Mouse (Mus musculus) kidney, postnatal 10 days (tissue): ENCODE data around the gene Arhgef10l.

Experiments used
- DNase-seq: peaks from one replicate; pipeline ENCODE4 v3.0.0; 2021; ENCODE audit warnings: mixed read lengths

Gene Arhgef10l

DNA sequence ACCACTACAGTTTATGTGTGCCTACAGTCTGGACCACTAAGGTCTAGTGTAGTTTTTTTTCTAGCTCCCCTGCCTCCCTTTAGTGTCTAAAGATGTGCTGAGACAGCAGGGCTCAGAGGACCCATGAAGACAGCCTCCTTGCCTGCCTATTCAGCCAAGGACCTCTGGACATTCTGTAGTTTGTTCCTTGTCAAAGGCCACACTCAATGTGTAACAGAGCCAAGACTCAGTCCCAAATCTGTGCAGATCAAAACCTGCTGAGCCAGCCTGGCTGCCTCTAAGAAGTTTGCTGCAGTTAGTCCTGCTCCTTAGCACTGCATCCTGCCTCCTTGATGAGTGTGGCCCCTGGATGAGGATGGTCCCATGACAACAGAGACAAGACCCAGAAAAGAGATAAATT is 156.0 kb downstream of the Arhgef10l start:
- DNase-seq = no peak

DNA sequence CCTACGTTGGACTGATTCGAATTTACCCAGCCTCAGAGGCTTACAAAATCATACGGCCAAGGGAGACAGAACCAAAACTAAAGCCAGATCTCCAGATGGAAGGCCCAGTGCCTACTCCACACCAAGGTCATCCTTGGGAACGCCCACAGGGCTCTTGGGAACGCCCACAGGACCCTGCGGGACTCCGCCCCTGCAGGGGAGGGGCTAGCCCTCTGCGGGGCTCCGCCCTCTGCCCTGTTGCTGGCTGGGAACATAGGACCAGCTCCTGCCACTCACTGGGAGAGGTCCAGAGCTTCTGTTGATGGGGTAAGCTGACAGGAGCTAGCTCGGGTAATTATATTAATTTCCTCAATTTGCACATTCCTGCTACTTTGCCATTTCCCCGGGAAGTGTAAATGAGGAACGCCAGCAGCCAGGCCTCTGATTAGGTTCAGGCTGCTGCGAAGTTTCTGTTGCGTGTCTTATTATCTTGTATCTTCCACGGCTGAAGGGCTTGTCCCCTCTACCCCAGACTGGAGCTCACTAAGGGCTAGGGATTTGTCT is 158.6 kb downstream of the Arhgef10l start:
- peak; percentile 36 for DNase-seq

DNA sequence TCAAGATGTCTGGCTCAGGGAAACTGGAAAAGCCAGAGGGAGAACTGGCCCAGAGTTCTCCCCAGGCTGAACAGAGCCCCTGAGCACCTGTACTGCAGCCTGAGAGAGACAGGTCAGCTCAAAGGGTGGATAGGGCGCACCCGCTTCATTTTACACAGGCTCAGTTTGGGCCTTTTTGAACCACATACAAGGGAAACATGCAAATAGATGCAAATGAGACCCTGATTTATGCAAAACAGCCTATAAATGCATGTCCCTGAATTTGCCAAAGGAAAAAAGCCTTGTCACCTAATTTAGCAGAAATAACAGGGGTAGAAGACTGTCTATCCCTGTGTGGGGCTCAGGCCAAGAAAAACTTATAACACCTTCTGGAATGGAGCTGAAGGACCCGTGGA is 160.2 kb downstream of the Arhgef10l start:
- DNase-seq = no peak

DNA sequence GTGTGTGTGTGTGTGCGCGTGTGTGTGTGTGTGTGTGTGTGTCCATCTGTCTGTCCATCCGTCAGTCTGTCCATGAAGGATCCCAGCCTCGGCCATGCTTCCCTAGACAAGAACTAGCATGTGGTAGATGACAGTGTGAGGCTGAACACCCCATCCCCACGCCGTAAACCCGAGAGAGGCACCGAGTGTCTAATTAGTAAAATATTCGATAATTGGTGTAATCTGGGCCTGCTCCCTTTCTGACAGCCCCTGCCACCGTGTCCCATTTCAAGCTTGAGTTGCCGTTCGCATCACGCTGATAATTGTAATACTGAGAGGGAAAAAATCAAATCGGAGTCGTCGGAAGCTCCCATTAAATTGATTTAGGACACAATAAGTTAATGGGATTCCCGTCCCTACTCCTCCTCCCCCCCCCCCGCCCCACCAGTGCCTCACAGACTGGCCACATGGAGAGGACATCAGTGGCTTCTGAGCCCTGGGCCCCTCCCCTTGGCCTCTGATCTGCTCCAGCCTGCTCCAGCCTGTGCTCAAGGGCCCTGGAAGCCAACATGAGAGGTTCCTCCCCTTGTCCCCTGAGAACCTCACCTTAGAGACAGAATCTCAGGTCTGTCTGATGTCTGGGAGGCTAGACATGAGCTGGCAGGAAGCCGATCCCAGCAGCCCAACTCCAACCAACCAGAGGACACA is 160.7 kb downstream of the Arhgef10l start:
- DNase-seq = peak; percentile 35

DNA sequence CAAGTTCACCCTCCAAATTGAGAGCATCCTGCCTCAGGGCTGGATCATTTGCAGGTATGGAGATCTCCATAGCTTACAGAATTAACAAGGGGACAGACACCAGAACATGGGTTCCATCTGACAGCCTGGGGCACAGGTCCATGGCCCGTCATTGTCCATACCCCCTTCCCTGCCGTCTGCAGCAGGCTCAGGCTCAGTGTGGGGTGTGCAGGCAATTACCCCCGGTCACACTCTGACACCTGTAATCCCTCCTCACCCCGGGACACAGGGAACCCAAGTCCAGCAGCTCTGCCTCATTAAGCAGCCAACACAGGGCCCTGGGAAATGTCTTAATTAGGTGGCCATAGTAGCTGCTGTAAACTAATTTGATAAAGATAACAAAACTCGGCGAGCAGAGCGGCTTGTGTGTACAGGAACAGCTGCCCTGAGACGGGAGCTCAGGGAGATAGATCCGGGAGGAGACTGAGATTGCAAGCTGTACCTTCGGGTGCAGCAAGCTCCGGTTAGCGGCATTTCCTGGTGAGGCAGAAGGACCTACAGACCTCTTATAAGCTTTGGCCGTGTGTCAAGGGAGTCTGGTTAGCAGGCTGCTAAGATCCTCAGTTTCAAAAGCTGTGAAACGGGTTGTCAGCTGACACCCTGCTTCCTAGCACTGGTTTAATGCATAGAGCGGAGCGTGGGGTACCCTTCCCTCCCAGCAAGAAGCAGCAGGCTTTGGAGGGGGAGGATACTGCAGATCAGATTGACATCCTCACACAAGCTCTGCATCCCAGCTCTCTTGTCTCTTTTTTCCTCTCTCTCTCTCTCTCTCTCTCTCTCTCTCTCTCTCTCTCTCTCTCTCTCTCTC is 161.5 kb downstream of the Arhgef10l start:
- no peak for DNase-seq

DNA sequence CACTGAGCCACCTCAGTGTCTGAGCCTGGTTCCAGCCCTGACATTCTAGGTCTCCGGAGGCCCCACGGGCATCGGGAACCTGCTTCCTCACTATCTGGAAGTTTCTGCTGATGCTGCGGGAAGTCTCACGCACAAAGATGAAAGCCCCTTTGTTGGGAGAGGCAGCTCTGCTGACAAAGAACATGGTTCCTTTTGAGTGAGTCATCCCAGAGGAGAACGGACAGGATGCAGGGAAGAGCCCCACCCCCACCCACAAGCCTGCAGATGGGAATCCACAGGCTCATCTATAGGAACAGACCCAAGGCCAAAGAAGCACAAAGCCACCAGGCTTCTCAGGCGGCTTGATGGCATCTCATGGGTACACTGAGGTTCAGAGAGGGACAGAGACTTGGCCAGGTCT is 165.0 kb downstream of the Arhgef10l start:
- DNase-seq = no peak

DNA sequence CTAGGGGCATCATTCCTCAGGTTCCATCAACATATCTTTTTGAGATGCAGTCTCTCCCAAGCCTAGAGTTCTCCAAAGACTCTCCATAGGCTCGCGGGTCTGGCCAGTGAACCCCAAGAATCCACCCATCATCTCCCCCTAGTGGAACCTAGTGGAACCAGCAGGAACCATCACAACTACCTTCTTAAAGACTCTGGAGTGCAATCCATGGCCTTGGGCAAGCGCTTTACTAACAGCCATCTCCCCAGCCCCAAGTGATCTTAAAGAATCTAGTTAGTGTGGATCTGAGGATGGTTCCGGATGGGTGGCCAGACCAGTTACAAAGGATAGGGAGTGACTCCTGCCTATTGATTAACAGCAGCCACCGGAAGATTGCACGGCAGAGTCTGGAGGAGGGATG is 166.2 kb downstream of the Arhgef10l start:
- DNase-seq = no peak

DNA sequence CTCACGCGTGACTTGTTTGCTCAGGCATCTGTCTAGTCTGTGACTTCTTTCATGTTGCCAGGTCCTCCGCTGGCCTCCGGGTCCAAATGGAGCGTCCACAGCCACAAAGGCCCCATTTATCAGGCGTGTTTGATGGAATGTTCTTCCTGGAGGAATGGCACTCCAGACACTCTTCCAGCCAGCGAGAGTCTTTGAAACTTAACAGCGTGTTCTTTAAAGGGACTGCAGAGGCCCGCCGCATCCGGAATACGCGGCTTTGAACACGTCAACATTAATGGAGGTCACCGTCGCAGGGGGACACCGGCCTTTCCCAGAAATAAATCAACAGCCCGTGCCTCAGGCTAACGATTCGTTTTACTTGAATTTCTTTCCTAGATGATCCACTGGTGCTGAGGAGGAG is 168.6 kb downstream of the Arhgef10l start:
- peak; percentile 48 for DNase-seq

DNA sequence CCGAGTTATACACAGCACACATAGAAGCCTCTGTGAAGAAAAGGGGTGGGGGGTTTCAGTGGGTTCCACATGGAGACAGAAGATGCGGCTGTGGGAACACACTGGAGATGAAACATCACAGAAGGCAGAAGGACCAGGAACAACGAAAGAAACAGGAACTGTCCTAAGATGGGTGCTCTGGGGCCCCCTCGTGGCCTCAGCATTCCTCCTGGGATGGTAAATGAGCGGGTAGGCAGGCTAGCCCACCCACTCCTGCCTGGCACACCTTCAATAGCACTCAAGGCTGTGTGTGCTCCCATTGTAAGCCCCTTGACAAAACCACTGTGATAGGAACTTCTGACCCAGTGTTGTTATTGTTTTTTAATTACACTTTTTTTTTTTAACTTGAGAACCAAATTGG is 174.3 kb downstream of the Arhgef10l start:
- no peak for DNase-seq

DNA sequence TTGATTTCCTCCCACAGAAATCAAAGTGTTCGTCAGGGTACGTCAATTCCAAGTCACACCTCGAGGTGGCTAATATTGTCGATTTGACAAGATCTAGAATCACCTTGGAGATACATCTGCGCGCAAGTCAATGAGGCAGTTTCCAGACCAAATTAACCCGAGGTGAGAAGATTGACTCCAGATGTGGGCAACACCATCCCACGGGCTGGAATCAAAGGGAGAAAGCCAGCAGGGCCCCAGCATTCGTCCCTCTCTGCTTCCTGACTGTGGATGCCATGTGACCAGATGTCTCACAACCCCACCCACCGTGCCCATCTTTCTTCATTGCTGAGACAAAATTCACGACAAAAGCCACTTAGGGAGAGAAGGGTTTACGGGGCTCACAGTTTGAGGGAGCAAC is 180.4 kb downstream of the Arhgef10l start:
- no peak for DNase-seq

DNA sequence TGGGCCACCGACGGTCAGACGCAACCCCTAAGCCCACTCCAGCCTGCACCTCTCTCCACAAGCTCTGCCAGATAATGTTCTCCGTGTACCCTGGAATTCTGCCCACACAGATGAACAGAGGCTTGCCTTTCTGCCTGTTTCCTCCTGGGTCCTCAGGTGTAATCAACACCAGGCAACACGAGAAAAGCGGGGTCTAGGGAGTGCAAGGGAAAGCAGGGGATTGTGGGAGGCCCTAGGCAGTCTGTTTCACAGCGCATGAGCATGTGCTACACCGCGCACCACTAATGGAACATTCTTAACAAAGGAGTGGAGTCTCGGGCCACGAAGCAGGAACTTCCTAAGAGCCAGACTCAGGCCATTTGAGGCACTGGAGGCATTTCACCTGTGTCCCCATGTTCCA is 182.7 kb downstream of the Arhgef10l start:
- no peak for DNase-seq

DNA sequence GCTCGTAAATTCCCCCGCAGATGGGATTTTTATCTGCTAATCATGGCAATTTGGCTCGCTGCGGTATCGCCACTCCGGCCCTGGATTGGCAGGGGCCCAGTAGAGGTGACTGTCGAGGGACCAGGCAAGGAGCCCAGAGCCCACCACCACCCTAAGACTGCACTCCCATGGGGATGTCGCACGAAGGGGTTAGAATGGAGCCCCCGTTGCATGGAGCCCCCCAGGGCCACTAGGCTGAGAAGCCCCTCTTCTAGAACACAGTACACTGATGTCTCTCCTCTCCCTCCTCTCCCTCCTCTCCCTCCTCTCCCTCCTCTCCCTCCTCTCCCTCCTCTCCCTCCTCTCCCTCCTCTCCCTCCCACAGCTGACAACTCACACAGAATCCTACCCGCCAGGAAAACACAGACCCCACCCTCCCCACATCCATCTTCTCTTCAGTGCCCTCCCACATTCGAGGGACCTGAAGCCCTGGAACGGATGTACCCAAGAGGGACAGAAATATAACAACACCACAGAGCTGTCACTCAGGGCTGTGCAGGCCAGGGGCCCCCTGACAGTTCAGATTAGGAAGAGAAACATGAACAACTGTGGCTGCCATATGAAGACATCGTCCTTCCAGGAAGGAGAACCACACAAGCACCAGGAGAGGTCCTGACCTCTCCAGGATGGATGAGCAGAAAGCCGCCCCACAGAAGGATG is 185.3 kb downstream of the Arhgef10l start:
- DNase-seq = no peak

DNA sequence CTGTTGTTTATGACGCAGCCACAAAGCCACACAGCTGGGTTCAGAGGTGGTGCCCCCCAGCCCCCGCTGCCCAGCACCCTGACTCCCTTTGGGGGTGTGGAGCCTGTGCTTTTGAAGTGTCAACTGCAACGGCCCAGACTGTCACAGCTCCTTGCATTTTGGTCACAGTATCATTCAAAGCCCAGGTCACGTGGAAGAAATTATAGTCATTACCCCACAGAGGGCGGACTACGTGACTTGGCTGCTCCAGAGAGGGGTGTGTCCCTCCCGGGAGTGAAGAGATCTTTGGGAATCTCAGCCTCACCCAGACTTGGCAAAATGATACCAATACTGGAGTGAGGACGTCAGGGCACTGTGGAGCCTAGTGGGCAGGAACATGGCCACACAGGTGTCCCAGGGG is 190.6 kb downstream of the Arhgef10l start:
- no peak for DNase-seq

DNA sequence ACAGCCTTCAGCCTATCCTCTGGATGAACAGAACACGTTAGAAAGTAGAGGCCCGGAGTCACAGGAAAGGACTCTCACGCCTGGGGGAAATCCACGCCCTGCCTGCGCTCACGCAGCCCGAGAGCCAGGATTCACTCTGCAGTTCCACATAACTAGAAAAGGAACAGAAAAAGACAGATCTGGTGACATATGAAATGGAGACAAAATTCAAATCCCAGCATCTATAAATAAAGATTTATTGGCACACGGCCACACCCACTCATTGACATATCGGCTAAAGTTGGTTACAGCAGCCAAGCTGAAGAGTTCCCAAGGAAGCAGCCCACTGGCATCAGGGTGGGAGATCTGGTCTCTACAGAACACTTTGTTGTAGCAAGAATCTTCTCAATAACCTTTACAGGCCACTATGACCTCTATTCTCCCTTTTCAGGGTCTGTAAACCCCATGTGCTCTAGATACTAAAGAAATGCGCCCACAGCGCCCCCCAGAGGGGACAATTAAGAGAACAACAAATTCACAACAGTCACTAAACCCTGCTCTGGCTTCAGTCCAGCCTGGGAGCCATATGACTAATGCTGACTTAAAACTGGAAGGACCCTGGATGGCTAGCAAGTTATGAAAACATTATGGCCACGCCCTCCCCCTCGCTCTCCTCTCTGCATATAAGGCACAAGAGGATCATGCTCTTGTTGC is 195.9 kb downstream of the Arhgef10l start:
- no peak for DNase-seq

DNA sequence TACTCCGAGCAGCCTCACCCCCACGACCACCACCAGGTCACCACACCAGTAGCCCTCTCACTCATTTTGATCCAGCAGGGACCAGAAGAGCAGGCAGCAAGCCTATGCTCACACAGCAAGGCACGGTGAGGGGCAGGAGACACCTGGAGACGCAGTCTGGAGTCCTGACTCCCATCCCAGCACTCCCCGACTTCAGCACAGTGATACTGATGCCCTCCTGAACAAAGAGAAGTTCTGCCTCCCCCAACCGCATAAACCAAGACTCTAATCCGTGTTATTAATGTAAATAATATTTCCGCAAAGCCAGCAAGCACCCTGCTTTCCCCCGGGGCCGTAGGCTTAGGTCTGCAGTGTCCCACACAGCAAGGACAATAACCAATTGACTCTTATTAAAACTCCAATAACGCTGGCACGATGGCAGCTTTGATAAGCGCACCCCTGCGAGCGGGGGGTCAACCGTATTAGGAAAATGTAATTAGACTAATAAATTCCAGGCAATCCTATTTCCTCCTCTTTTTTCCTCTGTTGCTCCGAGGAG is 198.5 kb downstream of the Arhgef10l start:
- no peak for DNase-seq
